Mouse (Mus musculus) intestine, embryonic 16.5 days (tissue): ENCODE results near the gene 4931414P19Rik. TPM values are rescaled to one million over a fixed set of nuclear protein-coding genes. Genes with fewer than 3 reads are reported as not detected.
A peak's percentile ranks its signal among the peaks of the same experiment; 100 is the strongest.

Source experiments
- ATAC-seq: fragments of 200-750 bp; cut with Nextera tagmentation; 2 replicates; pipeline ENCODE4 v1.8.0; 2017; ENCODE audit warnings: moderate TSS enrichment, moderate library complexity
- H3K27ac ChIP-seq: fragments of 300-500 bp; sonication (generic); 2 replicates; pipeline ENCODE4 v1.5.1; 2014; ENCODE audit warnings: mild to moderate bottlenecking, low read length
- H3K27me3 ChIP-seq: fragments of 300-500 bp; sonication (generic); replicated peaks from 2 replicates; pipeline ENCODE4 v1.6.1; 2014; ENCODE audit warnings: low read length, control low read depth, mixed read lengths; ENCODE audit not compliant: control insufficient read depth, insufficient read depth
- H3K36me3 ChIP-seq: fragments of 300-500 bp; sonication (generic); 2 replicates; pipeline ENCODE4 v1.6.1; 2014; ENCODE audit warnings: low read length, control low read depth; ENCODE audit not compliant: control insufficient read depth, insufficient read depth
- H3K4me1 ChIP-seq: fragments of 300-500 bp; sonication (generic); 2 replicates; pipeline ENCODE4 v1.6.1; 2014; ENCODE audit warnings: low read length, control low read depth, mixed read lengths; ENCODE audit not compliant: control insufficient read depth, insufficient read depth
- H3K4me2 ChIP-seq: fragments of 300-500 bp; sonication (generic); 2 replicates; pipeline ENCODE4 v1.6.1; 2014; ENCODE audit warnings: low read depth, low read length, control low read depth
- H3K4me3 ChIP-seq: fragments of 300-500 bp; sonication (generic); 2 replicates; pipeline ENCODE4 v1.5.1; 2014; ENCODE audit warnings: mild to moderate bottlenecking, low read length
- H3K9ac ChIP-seq: fragments of 300-500 bp; sonication (generic); 2 replicates; pipeline ENCODE4 v1.6.1; 2014; ENCODE audit warnings: low read depth, low read length
- H3K9me3 ChIP-seq: fragments of 300-500 bp; sonication (generic); 2 replicates; pipeline ENCODE4 v1.6.1; 2016; ENCODE audit warnings: low read length, control low read depth; ENCODE audit not compliant: control insufficient read depth
- WGBS: fragments of 180-500 bp; shearing (Covaris S2); extraction: QIAGEN DNeasy Blood & Tissue Kit; methylation state at CpG from one replicate; pipeline ENCODE4 v1.1.7; 2014; 5-methylcytosine and 5-hydroxymethylcytosine counted together
- polyA plus RNA-seq: library from polyadenylated mRNA; unstranded; fragments of >200 nt; fragmentation: Nextera tagmentation; extraction: Ambion mirVana; gene quantifications from 2 replicates; pipeline ENCODE4 v1.2.1, GENCODE M21; 2015

4931414P19Rik gene
- polyA plus RNA-seq, 1 experiment from 2014 or later, result 7.8 TPM

DNA sequence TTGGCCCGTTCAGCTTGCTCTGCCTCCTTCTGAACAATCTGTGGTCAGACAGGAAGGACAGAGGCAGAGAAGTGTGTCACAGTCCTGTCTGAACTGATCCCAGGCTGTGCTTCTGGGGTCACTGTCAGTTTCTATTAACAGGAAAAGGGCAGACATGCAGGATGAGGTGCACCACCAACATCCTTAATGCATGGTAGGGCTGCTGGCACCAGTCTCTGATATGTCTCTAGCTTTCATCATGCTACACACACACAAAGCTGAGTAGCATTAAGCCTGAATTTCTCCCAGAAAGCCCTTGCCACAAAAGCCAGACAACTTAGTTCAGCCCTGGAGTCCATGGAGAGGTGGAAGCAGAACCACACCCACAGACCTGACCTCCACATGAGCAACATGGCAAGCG lies 37.2 kb upstream of the 4931414P19Rik start:
- Histone ChIP-seq H3K4me3 (no peak overlapping the region), H3K9ac (no peak overlapping the region), H3K27me3 (no peaks in the 10 kb centered on the region), H3K4me2 (no peak overlapping the region), H3K4me1 (peaks cover 7% of the 10 kb centered on the region), H3K27ac (no peak overlapping the region), H3K9me3 (no peaks in the 10 kb centered on the region), H3K36me3 (peaks cover 29% of the 10 kb centered on the region)
- no peak for ATAC-seq
- WGBS, result 79% methylated on average over 2 of the region's 2 CpGs

GRCm38 (mm10) chr14:54642224-54642944 lies 36.6 kb upstream of the 4931414P19Rik start:
- H3K27me3 ChIP-seq, result no peaks in the 10 kb centered on the region
- WGBS, result 78% methylated on average over 25 of the region's 25 CpGs
- H3K4me3 ChIP-seq, result no peak overlapping the region
- no peak for ATAC-seq
- H3K4me1 ChIP-seq, result peaks cover 7% of the 10 kb centered on the region
- H3K27ac ChIP-seq, result no peak overlapping the region
- H3K9me3 ChIP-seq, result no peaks in the 10 kb centered on the region
- no peak overlapping the region for H3K4me2 ChIP-seq
- no peak overlapping the region for H3K9ac ChIP-seq
- H3K36me3 ChIP-seq, result peaks cover 29% of the 10 kb centered on the region

DNA sequence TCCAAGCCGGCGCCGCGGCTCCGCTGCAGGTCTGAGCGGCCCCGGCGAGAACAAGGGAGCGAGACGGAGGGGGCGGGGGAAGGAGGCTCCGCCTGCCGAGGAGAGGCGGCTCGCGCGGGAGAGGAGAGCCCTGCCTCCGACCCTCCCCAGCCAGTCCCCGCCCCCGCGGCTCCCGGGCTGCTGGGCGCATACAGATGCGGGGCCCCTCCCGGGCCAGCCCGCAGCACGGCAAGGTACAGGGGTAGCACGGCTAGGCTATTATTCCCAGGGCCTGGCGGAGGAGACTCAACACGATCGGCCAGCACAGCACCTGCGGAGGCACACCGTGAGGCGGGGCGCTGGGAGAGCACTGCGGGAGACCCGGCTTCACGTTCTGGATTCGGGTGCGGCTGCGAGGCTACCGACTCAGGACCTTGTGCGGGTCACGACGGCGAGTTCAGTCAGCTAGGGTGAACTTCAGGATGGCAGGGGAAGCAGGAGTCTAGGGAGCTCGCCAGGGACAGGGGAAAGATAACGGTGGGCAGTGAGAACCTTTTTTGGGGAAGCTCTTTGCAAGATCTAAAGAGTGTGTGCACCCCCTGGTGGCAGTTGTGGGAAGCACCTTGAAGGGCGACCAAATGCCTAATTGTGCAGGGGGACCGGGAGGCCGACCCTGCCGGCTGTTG lies 35.6 kb upstream of the 4931414P19Rik start, which contains the start of gene Cdh24:
Gene Cdh24, minus strand, starts transcription at position 60 of the 665 bp plus-strand sequence.
- H3K4me2 ChIP-seq, result peak within 1 kb of the TSS; percentile 94
- H3K4me1 ChIP-seq, result peaks cover 7% of the 10 kb centered on the region
- peak within 1 kb of the TSS; percentile 69 for H3K27ac ChIP-seq
- under 1% methylated on average over 49 of the region's 52 CpGs for WGBS
- peak; percentile 96 for ATAC-seq
- peak within 1 kb of the TSS; percentile 86 for H3K9ac ChIP-seq
- no peaks in the 10 kb centered on the region for H3K9me3 ChIP-seq
- H3K4me3 ChIP-seq, result peak within 1 kb of the TSS; percentile 77
- peaks cover 22% of the 10 kb centered on the region for H3K36me3 ChIP-seq
- no peaks in the 10 kb centered on the region for H3K27me3 ChIP-seq

GRCm38 (mm10) chr14:54640946-54641304 lies 35.1 kb upstream of the 4931414P19Rik start, which contains the start of gene Gm17606:
Gene Gm17606 (plus strand): TSS chr14:54640952.
- H3K27ac ChIP-seq, result peak within 1 kb of the TSS; percentile 69
- H3K9me3 ChIP-seq, result no peaks in the 10 kb centered on the region
- H3K4me1 ChIP-seq, result peaks cover 7% of the 10 kb centered on the region
- peak within 1 kb of the TSS; percentile 86 for H3K9ac ChIP-seq
- WGBS, result 2% methylated on average over 26 of the region's 28 CpGs
- peak within 1 kb of the TSS; percentile 77 for H3K4me3 ChIP-seq
- peak within 1 kb of the TSS; percentile 94 for H3K4me2 ChIP-seq
- ATAC-seq, result peak; percentile 34
- no peaks in the 10 kb centered on the region for H3K27me3 ChIP-seq
- H3K36me3 ChIP-seq, result peaks cover 17% of the 10 kb centered on the region

GRCm38 (mm10) chr14:54640121-54640520 lies 34.3 kb upstream of the 4931414P19Rik start:
- peaks cover 14% of the 10 kb centered on the region for H3K36me3 ChIP-seq
- H3K9me3 ChIP-seq, result no peaks in the 10 kb centered on the region
- peaks cover 7% of the 10 kb centered on the region for H3K4me1 ChIP-seq
- H3K4me3 ChIP-seq, result peak overlapping the region; percentile 17; the same call in 1 of the 2 replicates
- H3K4me2 ChIP-seq, result peak overlapping the region; percentile 94
- ATAC-seq, result no peak
- no peaks in the 10 kb centered on the region for H3K27me3 ChIP-seq
- H3K27ac ChIP-seq, result no peak overlapping the region
- H3K9ac ChIP-seq, result peak overlapping the region; percentile 52
- WGBS, result 28% methylated on average over 4 of the region's 4 CpGs

DNA sequence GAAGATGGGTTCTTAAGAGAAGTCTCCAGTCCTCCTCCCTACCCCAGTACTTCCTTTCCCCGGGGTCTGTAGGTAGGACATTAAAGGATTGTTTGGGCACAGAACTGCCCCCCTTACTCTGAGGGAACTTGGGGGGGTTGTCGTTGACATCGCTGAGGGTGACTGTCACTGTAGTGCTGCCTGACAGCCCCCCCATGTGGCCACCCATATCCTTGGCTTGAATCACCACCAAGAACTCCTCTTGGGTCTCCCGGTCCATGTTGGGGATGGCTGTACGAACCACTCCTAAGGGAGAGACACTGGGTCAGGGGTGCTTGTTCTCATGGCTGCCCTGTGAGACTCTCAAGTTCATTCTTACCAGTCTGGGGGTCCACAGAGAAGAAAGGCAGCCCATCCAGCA lies 32.4 kb upstream of the 4931414P19Rik start:
- WGBS, result 77% methylated on average over 5 of the region's 5 CpGs
- H3K4me2 ChIP-seq, result no peak overlapping the region
- no peaks in the 10 kb centered on the region for H3K9me3 ChIP-seq
- H3K27ac ChIP-seq, result no peak overlapping the region
- peaks cover 7% of the 10 kb centered on the region for H3K4me1 ChIP-seq
- no peaks in the 10 kb centered on the region for H3K36me3 ChIP-seq
- no peak for ATAC-seq
- H3K27me3 ChIP-seq, result no peaks in the 10 kb centered on the region
- no peak overlapping the region for H3K4me3 ChIP-seq
- no peak overlapping the region for H3K9ac ChIP-seq

- no peak overlapping the region for H3K4me2 ChIP-seq
- WGBS, result 56% methylated on average over 8 of the region's 8 CpGs
- H3K27me3 ChIP-seq, result no peaks in the 10 kb centered on the region
- H3K4me1 ChIP-seq, result peaks cover 7% of the 10 kb centered on the region
- H3K9me3 ChIP-seq, result no peaks in the 10 kb centered on the region
- no peak overlapping the region for H3K9ac ChIP-seq
- H3K27ac ChIP-seq, result no peak overlapping the region
- ATAC-seq, result no peak
- H3K4me3 ChIP-seq, result no peak overlapping the region
- H3K36me3 ChIP-seq, result 0 out of 2 replicates have a peak, but pooled peaks cover 3% of the 10 kb centered on the region
These were observed 31.2 kb upstream of the 4931414P19Rik start for GRCm38 (mm10) chr14:54636954-54637353.

GRCm38 (mm10) chr14:54634182-54634581 lies 28.4 kb upstream of the 4931414P19Rik start:
- 0 out of 2 replicates have a peak, but pooled peaks cover 3% of the 10 kb centered on the region for H3K36me3 ChIP-seq

DNA sequence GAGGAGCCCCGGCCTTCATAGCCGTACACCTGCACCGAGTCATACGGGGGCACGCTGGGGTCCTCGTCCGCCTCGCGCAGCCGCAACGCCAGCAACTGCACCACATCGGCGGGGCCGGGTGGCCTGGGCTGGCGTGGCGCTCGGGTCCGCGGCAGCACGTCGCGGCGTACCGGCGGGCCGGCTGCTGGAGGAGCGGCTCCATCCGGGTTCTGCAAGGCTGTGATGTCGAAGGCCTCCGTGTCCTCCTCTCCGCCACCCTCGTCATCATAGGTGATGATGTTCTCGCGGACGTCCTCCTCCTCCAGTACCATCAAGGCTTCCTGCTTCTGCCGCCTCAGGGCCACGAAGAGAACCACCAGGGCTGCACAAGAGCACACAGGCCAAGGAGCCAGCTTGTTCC lies 26.5 kb upstream of the 4931414P19Rik start:
- Histone ChIP-seq H3K9me3 (no peaks in the 10 kb centered on the region), H3K4me2 (no peak overlapping the region), H3K36me3 (0 out of 2 replicates have a peak, but pooled peaks cover 3% of the 10 kb centered on the region), H3K27ac (no peak overlapping the region), H3K4me1 (no peaks in the 10 kb centered on the region), H3K27me3 (no peaks in the 10 kb centered on the region), H3K4me3 (no peak overlapping the region), H3K9ac (no peak overlapping the region)
- WGBS, result 94% methylated on average over 35 of the region's 37 CpGs
- ATAC-seq, result no peak

More at GRCm38 (mm10) chr14:54634182-54634581, 28.4 kb upstream of the 4931414P19Rik start:
- WGBS, result 86% methylated on average over 4 of the region's 4 CpGs
- Histone ChIP-seq H3K27ac (no peak overlapping the region), H3K4me3 (no peak overlapping the region), H3K4me2 (no peak overlapping the region), H3K9me3 (no peaks in the 10 kb centered on the region), H3K4me1 (no peaks in the 10 kb centered on the region), H3K9ac (no peak overlapping the region), H3K27me3 (no peaks in the 10 kb centered on the region)
- no peak for ATAC-seq
